Mouse (Mus musculus) neural tube, embryonic 10.5 days (tissue): Measurements from ENCODE around the gene Odaph.
"Not testable (repeated sequence)": the region's sequence is repeated elsewhere in the genome, so short reads cannot be mapped to it uniquely, and the experiment has no call there.

Experiments used
- DNase-seq: peaks from one replicate; pipeline ENCODE4 v3.0.0-alpha.2; 2017; ENCODE audit warnings: low spot score; ENCODE audit errors: extremely low spot score

The Odaph gene

GRCm38 (mm10) chr5:91987236-91987635 lies at the start of gene Odaph:
TSS of gene Odaph (plus strand) at chr5:91987475.
- no peak for DNase-seq

GRCm38 (mm10) chr5:91945609-91946008 lies 41.7 kb upstream of the Odaph start:
- not testable (repeated sequence) for DNase-seq

GRCm38 (mm10) chr5:91947008-91947407 lies 40.3 kb upstream of the Odaph start:
- DNase-seq = no peak

GRCm38 (mm10) chr5:91949441-91949840 lies 37.8 kb upstream of the Odaph start:
- no peak for DNase-seq

- DNase-seq = no peak
These were observed 35.9 kb upstream of the Odaph start for GRCm38 (mm10) chr5:91951404-91951803.

GRCm38 (mm10) chr5:91956991-91957760 lies 30.1 kb upstream of the Odaph start:
- no peak for DNase-seq

GRCm38 (mm10) chr5:91959096-91959495 lies 28.2 kb upstream of the Odaph start:
- no peak for DNase-seq

- no peak for DNase-seq
These were observed 27.3 kb upstream of the Odaph start for GRCm38 (mm10) chr5:91959986-91960385.

GRCm38 (mm10) chr5:91960606-91961254 lies 26.5 kb upstream of the Odaph start:
- no peak for DNase-seq

GRCm38 (mm10) chr5:91961370-91961769 lies 25.9 kb upstream of the Odaph start:
- DNase-seq = no peak

GRCm38 (mm10) chr5:91962259-91962638 lies 25.0 kb upstream of the Odaph start:
- DNase-seq = no peak

- peak; percentile 96 for DNase-seq
These were observed 24.4 kb upstream of the Odaph start, which contains the start of gene Rchy1 for GRCm38 (mm10) chr5:91962639-91963440. TSS of gene Rchy1 (minus strand) at chr5:91963068.

- no peak for DNase-seq
These were observed 15.2 kb upstream of the Odaph start for GRCm38 (mm10) chr5:91972046-91972445.

GRCm38 (mm10) chr5:91974002-91974401 lies 13.3 kb upstream of the Odaph start:
- DNase-seq = no peak

GRCm38 (mm10) chr5:91975758-91976157 lies 11.5 kb upstream of the Odaph start:
- DNase-seq = no peak

GRCm38 (mm10) chr5:91976566-91977396 lies 10.5 kb upstream of the Odaph start:
- DNase-seq = no peak

- no peak for DNase-seq
These were observed 9.9 kb upstream of the Odaph start for GRCm38 (mm10) chr5:91977397-91977770.

- no peak for DNase-seq
These were observed 6.0 kb upstream of the Odaph start for GRCm38 (mm10) chr5:91981176-91981840.

GRCm38 (mm10) chr5:91983490-91983889 lies 3.8 kb upstream of the Odaph start:
- no peak for DNase-seq

GRCm38 (mm10) chr5:91985721-91986120 lies 1.6 kb upstream of the Odaph start:
- no peak for DNase-seq

GRCm38 (mm10) chr5:91987799-91988198 lies 524 bp downstream of the Odaph start:
- no peak for DNase-seq
